Mouse (Mus musculus) gastrocnemius, postnatal 14 days (tissue): ENCODE measurements at regions not wholly inside any gene's neighbourhood (a gene's known extent, or its start where the extent isn't known, plus 50 kb on each side); places are given as distances from the start of the nearest gene placed in this dataset.

Source experiments
- DNase-seq: peaks from one replicate; pipeline ENCODE4 v3.0.0; 2021; ENCODE audit warnings: mixed read lengths
- intact Hi-C: fragments of 180-260 bp; cut with DNase I; formaldehyde crosslinking; loops from one replicate; pipeline ENCODE4 v1.15.1; 2025; ENCODE audit warnings: low total_unique reads

GRCm38 (mm10) chr13:16641611-16642449, 630.2 kb downstream of the Inhba start:
- intact Hi-C loops = no loop called here

GRCm38 (mm10) chr13:16642450-16642994, 630.9 kb downstream of the Inhba start:
- no peak for DNase-seq
- intact Hi-C loops = no loop called here

More at GRCm38 (mm10) chr13:16641611-16642449, 630.2 kb downstream of the Inhba start:
- no peak for DNase-seq

- intact Hi-C loops = no loop called here
- no peak for DNase-seq
Measured at GRCm38 (mm10) chr13:16645311-16645710, 633.7 kb downstream of the Inhba start.

DNA sequence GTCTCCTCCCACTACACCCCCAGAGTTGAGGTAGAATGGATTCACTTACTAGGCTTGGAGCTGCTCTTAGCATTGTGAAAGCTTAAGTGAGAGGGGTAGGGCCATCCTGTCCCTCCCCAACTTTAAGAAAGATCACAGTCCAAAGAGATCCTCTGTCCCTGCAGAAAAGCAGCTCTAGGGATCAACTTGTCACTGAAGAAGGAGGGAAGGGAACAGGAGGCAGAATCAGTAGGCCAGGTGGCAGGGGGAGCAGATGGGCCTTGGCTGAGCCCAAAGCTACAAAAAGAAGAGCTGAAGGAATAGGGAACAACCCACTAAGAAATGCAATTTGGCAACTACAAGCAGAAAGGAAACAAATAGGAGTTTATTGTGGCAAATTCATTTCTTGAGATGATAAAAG, 634.4 kb downstream of the Inhba start:
- intact Hi-C loops = no loop called here
- no peak for DNase-seq

GRCm38 (mm10) chr13:16646649-16647048, 635.0 kb downstream of the Inhba start:
- intact Hi-C loops = no loop called here
- DNase-seq = no peak

GRCm38 (mm10) chr13:16656110-16656509, 644.5 kb downstream of the Inhba start:
- DNase-seq = no peak
- intact Hi-C loops = no loop called here

DNA sequence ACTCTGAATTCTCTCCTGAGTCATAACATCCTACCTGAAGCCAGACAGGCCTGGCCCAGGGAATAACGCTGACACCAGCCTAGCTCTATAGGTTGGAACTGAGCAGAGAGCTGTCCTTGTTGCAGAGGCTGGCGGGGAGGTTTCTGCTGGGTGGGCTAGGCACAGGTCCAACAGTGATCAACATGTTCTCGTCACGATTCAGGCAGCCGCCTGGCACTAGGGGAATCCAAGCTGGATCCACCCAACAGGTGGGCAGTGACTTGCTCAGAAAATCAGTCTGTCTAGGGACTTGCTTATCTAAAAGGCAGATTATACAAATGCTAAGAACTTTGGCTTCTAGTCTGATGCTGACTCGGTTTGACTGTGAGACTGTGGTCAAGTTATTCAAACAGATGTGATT, 648.2 kb downstream of the Inhba start:
- DNase-seq = no peak
- intact Hi-C loops = no loop called here

DNA sequence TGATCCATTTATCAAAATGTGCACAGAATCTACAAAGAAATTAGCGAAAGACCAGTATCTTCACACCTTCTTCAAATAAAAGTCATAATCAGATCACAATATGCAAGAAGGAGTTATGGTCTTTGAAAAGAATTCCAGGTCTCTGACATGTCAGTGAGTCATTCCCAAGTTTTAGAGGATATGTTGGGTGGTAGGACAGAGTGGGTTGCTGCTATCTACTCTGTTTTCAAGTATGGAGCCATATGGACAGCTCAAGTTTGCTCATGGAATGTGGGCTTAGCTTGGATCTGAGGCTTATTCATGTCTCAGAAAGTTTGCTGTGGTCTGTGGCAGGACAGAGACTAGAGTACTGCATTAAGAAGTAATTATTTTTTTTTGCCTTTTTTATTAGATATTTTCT, 657.0 kb downstream of the Inhba start:
- intact Hi-C loops = no loop called here

GRCm38 (mm10) chr13:16669281-16669680, 657.6 kb downstream of the Inhba start:
- intact Hi-C loops = no loop called here
- DNase-seq = no peak

More for the DNA sequence above, 657.0 kb downstream of the Inhba start:
- DNase-seq = no peak

DNA sequence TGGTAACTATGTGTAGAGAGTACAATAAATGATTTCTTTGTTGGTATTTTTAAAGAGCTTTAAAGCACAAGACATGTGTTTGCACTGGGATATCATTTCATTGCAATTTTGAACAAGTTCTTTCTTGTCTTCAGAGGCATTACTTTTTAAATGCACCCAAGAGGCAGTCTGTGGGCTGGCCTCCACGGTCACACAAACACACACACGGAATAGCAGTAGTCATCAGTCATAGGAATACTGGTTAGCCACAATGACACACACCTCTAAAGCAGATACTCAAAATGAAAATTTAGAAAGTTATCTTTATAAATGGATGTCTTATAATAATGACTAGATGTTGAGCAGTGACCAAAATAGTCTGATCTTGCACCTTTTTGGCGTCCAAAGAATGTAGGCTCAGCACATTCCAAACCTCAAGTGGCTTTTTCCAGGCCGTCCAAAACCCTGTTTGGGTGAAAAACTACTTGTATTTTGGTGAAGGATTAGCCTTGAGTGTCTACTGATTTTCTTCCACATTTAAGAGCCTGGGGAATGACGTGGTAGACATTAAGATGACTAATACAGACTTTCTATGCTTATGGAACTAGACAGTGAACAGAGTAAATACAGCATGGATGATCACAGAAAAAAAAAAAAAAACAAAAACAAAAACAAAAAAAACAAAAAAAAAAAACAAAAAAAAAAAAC, 658.5 kb downstream of the Inhba start:
- DNase-seq = no peak
- intact Hi-C loops = no loop called here

DNA sequence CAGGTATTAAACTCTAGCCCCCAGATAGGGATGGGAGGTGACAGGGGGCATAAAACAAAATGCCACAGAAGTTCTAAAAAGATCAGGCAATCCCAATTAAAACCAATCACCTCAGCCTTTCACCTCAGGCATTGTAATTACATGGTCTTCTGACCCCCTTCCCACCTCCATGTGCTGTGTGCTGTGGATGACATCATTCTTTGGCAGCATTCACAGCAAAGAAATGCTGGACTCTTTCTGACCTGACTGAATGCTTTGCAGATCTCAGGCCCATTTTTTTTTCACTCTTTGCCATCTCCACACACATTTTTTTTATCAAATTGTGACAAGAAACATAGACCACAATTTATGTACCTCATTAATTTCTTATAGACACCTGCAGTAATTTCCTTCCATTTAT, 659.1 kb downstream of the Inhba start:
- DNase-seq = no peak
- intact Hi-C loops = no loop called here

GRCm38 (mm10) chr13:16676873-16677272, 665.2 kb downstream of the Inhba start:
- intact Hi-C loops = no loop called here
- DNase-seq = no peak

DNA sequence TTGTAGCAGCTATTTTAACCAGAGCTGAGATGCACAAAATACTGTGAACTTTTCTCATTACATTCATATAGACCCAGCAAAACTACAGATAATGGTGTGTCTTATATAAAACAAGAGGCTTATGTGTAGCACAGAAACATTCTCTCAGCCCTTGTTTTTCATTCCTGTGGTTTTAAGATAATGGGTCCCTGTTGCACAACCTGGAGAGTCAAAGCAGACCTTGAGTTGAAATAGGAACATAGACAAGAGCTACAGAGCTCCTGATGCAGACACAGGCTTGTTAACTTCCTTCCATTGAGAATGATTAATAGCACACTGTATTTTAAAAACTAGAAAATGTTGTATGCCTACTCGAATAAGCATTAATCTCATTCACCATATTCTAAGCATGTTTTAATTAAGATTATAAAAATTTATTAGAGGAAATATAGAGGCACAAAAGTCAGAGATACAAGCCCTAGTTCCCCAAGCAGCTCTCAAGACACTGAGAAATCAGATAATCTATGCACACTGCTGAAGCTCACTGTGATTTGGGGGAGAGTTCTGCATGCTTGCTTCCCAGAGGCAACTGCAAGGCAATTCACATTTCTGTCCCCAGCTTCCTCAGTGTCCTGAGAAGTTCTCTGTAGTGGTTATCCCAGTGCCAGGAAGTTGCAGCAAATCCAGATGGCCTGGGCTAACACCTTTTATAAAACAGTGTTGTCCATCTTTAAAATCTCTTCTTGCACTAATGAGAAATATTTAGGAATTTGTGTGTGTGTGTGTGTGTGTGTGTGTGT, 666.8 kb downstream of the Inhba start:
- intact Hi-C loops = no loop called here
- no peak for DNase-seq

DNA sequence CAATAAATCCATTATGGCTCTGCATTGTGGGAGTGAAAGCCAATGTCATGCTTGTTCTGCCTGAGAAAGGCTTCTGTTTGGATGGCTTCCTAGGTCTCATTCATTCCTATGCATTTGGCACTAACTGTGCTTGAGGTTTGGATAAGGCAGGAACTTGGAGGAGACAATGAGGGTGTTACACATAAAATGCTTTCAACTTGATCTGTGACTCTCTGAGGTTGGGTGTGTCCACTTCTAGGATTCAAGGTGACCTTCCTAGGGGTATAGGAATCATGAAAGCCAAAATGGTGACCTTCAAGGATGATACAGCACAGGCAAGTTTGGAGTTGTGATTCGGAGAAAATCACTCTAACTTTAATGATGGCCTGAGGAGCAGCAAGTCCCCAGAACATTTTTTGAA, 682.5 kb downstream of the Inhba start:
- no peak for DNase-seq
- intact Hi-C loops = no loop called here

GRCm38 (mm10) chr13:16700934-16701333, 689.3 kb downstream of the Inhba start:
- no peak for DNase-seq
- intact Hi-C loops = no loop called here

GRCm38 (mm10) chr13:16702138-16702537, 690.5 kb downstream of the Inhba start:
- intact Hi-C loops = no loop called here
- no peak for DNase-seq

GRCm38 (mm10) chr13:16705217-16706104, 693.8 kb downstream of the Inhba start:
- intact Hi-C loops = no loop called here
- DNase-seq = no peak

GRCm38 (mm10) chr13:16706105-16706442, 694.4 kb downstream of the Inhba start:
- no peak for DNase-seq
- intact Hi-C loops = no loop called here

- intact Hi-C loops = no loop called here
- no peak for DNase-seq
Measured at GRCm38 (mm10) chr13:16715296-16715960, 703.8 kb downstream of the Inhba start.
